Mouse (Mus musculus): Measurements from ENCODE around the gene Vmn1r191. TPM values are rescaled to one million over a fixed set of nuclear protein-coding genes. Genes with fewer than 3 reads are reported as not detected.
"Not testable (repeated sequence)": the region's sequence is repeated elsewhere in the genome, so short reads cannot be mapped to it uniquely, and the experiment has no call there.

Vmn1r191 gene
- not detected in 2 replicates for polyA plus RNA-seq (2015; fragmentation: Nextera tagmentation; extraction: Ambion mirVana)

DNA sequence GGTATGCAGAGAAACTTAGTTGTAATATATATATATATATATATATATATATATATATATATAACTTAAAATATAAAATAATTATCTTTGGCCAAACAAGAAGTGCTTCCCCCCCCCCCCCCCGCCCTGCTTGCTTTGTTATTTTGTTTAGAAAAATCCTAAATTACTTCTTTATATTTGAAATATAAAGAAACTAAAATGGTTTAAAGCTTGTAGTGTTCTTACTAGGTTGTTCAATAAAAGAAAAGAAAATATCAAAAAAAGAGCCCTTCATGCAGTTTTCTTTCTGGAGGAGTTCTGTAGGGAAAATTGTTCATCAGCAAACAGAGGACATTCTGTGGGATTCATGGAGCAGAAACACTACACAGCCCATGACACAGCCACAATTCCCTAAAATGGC, at the start of gene Vmn1r191:
Gene Vmn1r191 (minus strand): TSS at position 101 of the 400 bp plus-strand sequence.
- Histone ChIP-seq H3K36me3 (no peaks in the 10 kb centered on the region), H3K27ac (replicated peaks) (no peak within 1 kb of the TSS), H3K4me2 (replicated peaks) (no peak within 1 kb of the TSS), H3K9me3 (no peaks in the 10 kb centered on the region), H3K9ac (replicated peaks) (no peak within 1 kb of the TSS), H3K4me1 (no peaks in the 10 kb centered on the region), H3K27me3 (no peaks in the 10 kb centered on the region), H3K4me3 (no peak within 1 kb of the TSS)
- ATAC-seq (replicated peaks) = no peak
- WGBS = 60% methylated on average over 1 of the region's 1 CpGs

DNA sequence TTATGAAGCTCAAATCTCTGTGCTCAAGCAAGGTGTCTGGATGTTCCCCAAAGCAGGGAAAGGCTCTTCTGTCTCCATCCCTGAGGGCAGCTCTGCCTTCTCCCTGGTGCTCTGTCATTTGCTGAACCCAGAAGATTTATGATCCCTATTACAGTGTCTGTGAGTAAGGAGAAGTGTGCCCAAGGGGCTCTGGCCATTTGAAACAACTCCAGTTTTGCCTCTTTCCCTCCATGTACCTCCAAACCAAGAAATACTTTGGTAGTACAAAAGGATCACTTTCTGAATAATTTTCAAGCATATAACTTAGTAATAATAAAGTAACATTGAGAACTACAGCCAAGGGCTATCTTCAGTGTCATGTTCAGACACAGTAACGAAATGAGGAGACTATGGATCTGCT, 39.3 kb upstream of the Vmn1r191 start, which contains the start of gene Vmn1r193:
Gene Vmn1r193 (minus strand): TSS at position 101 of the 400 bp plus-strand sequence.
- not testable (repeated sequence) for H3K9me3 ChIP-seq; H3K27me3 ChIP-seq; H3K4me2 ChIP-seq (replicated peaks); H3K4me3 ChIP-seq; H3K9ac ChIP-seq (replicated peaks); ATAC-seq (replicated peaks); H3K4me1 ChIP-seq; H3K27ac ChIP-seq (replicated peaks); H3K36me3 ChIP-seq
- WGBS = 77% methylated on average over 1 of the region's 1 CpGs

DNA sequence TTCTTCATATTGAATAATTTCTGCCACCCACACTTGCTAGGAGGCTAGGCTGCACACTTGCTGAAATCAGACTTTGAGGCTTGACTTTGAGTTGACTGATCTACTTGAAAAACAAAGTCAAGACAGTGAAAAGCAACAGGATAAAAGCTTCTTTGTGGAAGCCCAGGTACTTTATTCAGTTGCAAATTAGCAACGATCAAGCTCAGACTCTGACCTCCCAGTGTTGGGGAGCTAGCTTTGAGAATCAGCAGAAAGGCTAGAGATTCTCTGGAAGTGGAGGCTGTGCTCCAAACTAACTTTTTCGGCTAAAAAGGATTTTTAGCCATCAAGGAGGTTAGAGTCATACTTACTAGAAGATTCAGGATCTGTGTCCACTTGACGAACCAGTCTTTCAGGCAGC, 9.0 kb upstream of the Vmn1r191 start:
- not testable (repeated sequence) for H3K9me3 ChIP-seq; H3K4me2 ChIP-seq (replicated peaks); H3K27ac ChIP-seq (replicated peaks); H3K36me3 ChIP-seq; H3K4me1 ChIP-seq; H3K4me3 ChIP-seq; ATAC-seq (replicated peaks); H3K27me3 ChIP-seq; H3K9ac ChIP-seq (replicated peaks)
- WGBS = 64% methylated on average over 3 of the region's 3 CpGs

DNA sequence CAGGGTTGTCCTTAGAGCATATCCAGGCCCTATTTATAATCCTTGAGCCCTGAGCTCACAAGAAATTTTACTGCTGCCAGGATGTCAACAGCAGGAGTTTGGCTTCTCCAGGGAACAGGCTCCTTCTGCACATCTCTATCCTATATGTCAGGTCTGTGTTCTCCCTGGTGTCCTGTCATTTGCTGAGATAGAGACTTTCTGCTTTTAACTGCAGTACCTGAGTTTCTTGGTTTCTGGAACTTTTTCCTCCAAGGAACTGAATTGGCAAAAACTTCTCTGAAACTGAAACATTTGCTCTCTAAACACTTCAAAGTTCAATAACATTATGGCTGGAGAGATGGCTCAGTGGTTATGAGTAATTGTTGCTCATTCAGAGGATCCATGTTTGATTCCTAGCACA, 7.3 kb upstream of the Vmn1r191 start, which contains the start of gene Vmn1r192:
Gene Vmn1r192 (minus strand): TSS at position 101 of the 400 bp plus-strand sequence.
- Histone ChIP-seq H3K4me2 (replicated peaks) (no peak within 1 kb of the TSS), H3K36me3 (no peaks in the 10 kb centered on the region), H3K9me3 (no peaks in the 10 kb centered on the region), H3K4me1 (no peaks in the 10 kb centered on the region), H3K9ac (replicated peaks) (no peak within 1 kb of the TSS), H3K27ac (replicated peaks) (no peak within 1 kb of the TSS), H3K4me3 (no peak within 1 kb of the TSS), H3K27me3 (no peaks in the 10 kb centered on the region)
- ATAC-seq (replicated peaks) = no peak

DNA sequence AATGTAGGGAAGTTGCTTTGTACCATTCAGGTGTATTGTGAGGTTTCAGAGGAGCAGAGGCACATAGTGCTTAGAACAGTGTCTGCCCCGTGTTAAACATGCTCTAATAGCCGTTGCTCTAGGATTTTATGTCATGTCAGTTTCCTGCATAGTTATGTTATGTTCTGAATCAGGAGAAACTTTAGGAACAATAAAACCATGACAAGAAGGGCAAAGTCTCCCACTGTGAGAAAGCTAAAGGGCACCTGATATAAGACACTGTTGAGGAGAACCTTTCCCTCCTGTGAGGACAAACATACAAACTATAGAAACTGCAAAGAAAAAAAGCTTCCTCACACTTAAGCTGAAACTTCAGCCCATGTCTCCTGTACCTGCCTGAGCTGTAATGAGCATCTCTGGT, 6.6 kb upstream of the Vmn1r191 start:
- 77% methylated on average over 2 of the region's 2 CpGs for WGBS
- no peak overlapping the region for H3K4me3 ChIP-seq
- H3K27me3 ChIP-seq = no peaks in the 10 kb centered on the region
- no peak overlapping the region for H3K9ac ChIP-seq (replicated peaks)
- H3K36me3 ChIP-seq = no peaks in the 10 kb centered on the region
- no peaks in the 10 kb centered on the region for H3K4me1 ChIP-seq
- H3K27ac ChIP-seq (replicated peaks) = no peak overlapping the region
- no peak for ATAC-seq (replicated peaks)
- no peaks in the 10 kb centered on the region for H3K9me3 ChIP-seq
- H3K4me2 ChIP-seq (replicated peaks) = no peak overlapping the region

DNA sequence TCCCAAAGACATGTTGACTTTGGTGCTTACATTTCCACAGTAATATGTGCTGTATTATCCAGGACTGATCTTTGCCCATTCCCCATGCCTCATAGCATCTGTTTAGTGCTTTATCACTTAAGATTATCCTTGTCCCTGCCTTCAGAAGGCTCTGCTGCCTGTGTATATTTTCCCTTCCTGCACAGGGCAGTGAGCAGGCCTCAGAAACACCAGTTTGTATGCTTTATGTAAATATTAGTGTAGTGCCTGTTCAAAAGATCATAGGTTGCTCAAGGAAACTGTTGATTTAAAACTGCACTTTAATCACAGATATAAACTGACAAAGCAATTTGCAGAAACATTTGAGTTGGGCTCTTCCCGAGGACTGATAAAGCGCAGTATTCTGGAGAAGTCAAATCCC, 5.5 kb upstream of the Vmn1r191 start:
- H3K27ac ChIP-seq (replicated peaks) = no peak overlapping the region
- no peaks in the 10 kb centered on the region for H3K4me1 ChIP-seq
- H3K4me3 ChIP-seq = no peak overlapping the region
- no peaks in the 10 kb centered on the region for H3K36me3 ChIP-seq
- no peaks in the 10 kb centered on the region for H3K9me3 ChIP-seq
- H3K4me2 ChIP-seq (replicated peaks) = no peak overlapping the region
- no peaks in the 10 kb centered on the region for H3K27me3 ChIP-seq
- H3K9ac ChIP-seq (replicated peaks) = no peak overlapping the region
- 89% methylated on average over 2 of the region's 2 CpGs for WGBS
- no peak for ATAC-seq (replicated peaks)

DNA sequence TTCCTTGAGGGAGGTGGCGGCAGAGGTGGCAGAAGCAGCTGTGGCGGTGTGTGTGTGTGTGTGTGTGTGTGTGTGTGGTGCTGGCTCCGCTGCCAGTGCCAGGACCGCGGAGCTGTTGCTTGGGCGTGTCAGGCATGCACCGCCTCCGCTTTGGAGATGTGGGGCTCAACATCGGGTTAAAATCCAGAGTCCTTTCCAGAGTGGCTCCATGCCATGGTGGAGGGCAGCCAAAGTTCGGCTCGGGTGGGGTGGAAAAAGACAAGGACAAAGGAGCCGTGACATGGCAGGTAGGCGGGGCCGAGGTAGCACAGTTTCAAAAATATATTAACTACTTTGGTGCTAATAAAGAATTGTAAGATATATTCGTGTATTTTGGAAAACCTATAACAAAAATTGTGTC, 15.4 kb downstream of the Vmn1r191 start:
- Histone ChIP-seq H3K27ac (replicated peaks) (no peak overlapping the region), H3K4me1 (no peaks in the 10 kb centered on the region), H3K9me3 (peaks cover 7% of the 10 kb centered on the region; the same call in 1 of the 2 replicates), H3K4me3 (no peak overlapping the region), H3K36me3 (no peaks in the 10 kb centered on the region), H3K9ac (replicated peaks) (no peak overlapping the region), H3K4me2 (replicated peaks) (no peak overlapping the region), H3K27me3 (no peaks in the 10 kb centered on the region)
- 92% methylated on average over 15 of the region's 15 CpGs for WGBS
- ATAC-seq (replicated peaks) = no peak

DNA sequence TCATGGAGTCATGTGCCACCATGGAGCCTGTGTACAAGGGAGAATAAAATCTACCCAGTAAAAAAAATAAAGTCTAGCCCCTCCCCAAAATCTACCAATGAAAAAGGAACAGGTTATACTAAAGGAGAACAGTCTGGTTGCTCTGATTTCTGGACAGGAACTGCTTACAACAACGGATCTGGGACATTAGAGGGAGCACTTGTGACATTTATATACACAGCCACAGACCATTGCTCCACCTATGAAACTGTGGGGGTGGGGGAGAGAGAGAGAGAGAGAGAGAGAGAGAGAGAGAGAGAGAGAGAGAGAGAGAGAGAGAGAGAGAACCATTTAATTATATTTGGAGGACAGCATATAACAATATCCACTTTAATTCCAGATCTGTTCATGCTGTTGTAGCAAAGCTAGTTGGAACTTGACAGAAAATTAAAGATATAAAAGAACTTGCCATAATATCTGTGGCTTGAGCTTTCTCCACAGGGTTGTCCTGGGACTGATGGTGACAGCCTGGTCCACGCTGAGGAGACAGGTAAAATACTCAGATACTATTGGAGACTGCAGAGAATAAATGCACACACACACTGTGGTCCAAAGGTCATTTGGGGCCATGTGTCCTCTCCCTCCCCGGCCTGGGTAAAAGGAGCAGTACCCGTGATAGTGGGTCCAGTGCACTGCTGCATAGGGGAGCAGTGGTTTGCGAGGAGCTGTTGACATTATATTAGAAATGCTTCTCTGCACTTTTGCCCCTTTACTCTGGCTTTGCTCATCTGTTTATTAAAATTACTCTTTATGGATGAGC, 47.1 kb downstream of the Vmn1r191 start:
- H3K4me2 ChIP-seq (replicated peaks); H3K27ac ChIP-seq (replicated peaks); H3K36me3 ChIP-seq; H3K9me3 ChIP-seq; H3K4me1 ChIP-seq; ATAC-seq (replicated peaks); H3K4me3 ChIP-seq; H3K27me3 ChIP-seq; H3K9ac ChIP-seq (replicated peaks): not testable (repeated sequence)
- WGBS = 76% methylated on average over 5 of the region's 5 CpGs

Small RNA genes lying within 50 kb of the gene (microRNA-seq; reads per million reads assigned to microRNA genes)
- gene Gm23282 (not detected), gene Gm25084 (not detected)

Other genes with a start within 250 kb of the Vmn1r191 start
- 23.6 and 24.7 TPM in 2 replicates for gene Zfp184, start 238.9 kb downstream of the Vmn1r191 start, polyA plus RNA-seq (2015; fragmentation: Nextera tagmentation; extraction: Ambion mirVana)
- not detected in 2 replicates for gene Pom121l2, start 202.8 kb downstream of the Vmn1r191 start, polyA plus RNA-seq (2015; fragmentation: Nextera tagmentation; extraction: Ambion mirVana)
- 0.14 TPM in 1 of 2 replicates, not detected in the other for gene Prss16, start 174.2 kb downstream of the Vmn1r191 start, polyA plus RNA-seq (2015; fragmentation: Nextera tagmentation; extraction: Ambion mirVana)
- gene Hist1h2ah, start 148.4 kb downstream of the Vmn1r191 start, polyA plus RNA-seq (2015; fragmentation: Nextera tagmentation; extraction: Ambion mirVana) = 2.5 and 9.8 TPM in 2 replicates
- 4.5 and 4.6 TPM in 2 replicates for gene Hist1h2bk, start 148.1 kb downstream of the Vmn1r191 start, polyA plus RNA-seq (2015; fragmentation: Nextera tagmentation; extraction: Ambion mirVana)
- gene Hist1h4i, start 142.6 kb downstream of the Vmn1r191 start, polyA plus RNA-seq (2015; fragmentation: Nextera tagmentation; extraction: Ambion mirVana) = 16.9 and 19.2 TPM in 2 replicates
- 19.7 and 27.8 TPM in 2 replicates for gene Hist1h2ag, start 141.0 kb downstream of the Vmn1r191 start, polyA plus RNA-seq (2015; fragmentation: Nextera tagmentation; extraction: Ambion mirVana)
- gene Hist1h2bj, start 140.8 kb downstream of the Vmn1r191 start, polyA plus RNA-seq (2015; fragmentation: Nextera tagmentation; extraction: Ambion mirVana) = 6.8 and 7.3 TPM in 2 replicates
- gene Vmn1r188, start 99.5 kb downstream of the Vmn1r191 start, polyA plus RNA-seq (2015; fragmentation: Nextera tagmentation; extraction: Ambion mirVana) = not detected in 2 replicates
- gene Vmn1r189, start 78.1 kb downstream of the Vmn1r191 start, polyA plus RNA-seq (2015; fragmentation: Nextera tagmentation; extraction: Ambion mirVana) = not detected in 2 replicates
- not detected in 2 replicates for gene Vmn1r192, start 7.2 kb upstream of the Vmn1r191 start, polyA plus RNA-seq (2015; fragmentation: Nextera tagmentation; extraction: Ambion mirVana)
- gene Vmn1r193, start 39.2 kb upstream of the Vmn1r191 start, polyA plus RNA-seq (2015; fragmentation: Nextera tagmentation; extraction: Ambion mirVana) = not detected in 2 replicates
- gene Vmn1r194, start 60.2 kb upstream of the Vmn1r191 start, polyA plus RNA-seq (2015; fragmentation: Nextera tagmentation; extraction: Ambion mirVana) = not detected in 2 replicates
- gene Vmn1r195, start 86.6 kb upstream of the Vmn1r191 start, polyA plus RNA-seq (2015; fragmentation: Nextera tagmentation; extraction: Ambion mirVana) = not detected in 2 replicates
- gene Vmn1r196, start 106.0 kb upstream of the Vmn1r191 start, polyA plus RNA-seq (2015; fragmentation: Nextera tagmentation; extraction: Ambion mirVana) = not detected in 2 replicates
- not detected in 2 replicates for gene Vmn1r197, start 140.6 kb upstream of the Vmn1r191 start, polyA plus RNA-seq (2015; fragmentation: Nextera tagmentation; extraction: Ambion mirVana)
- not detected in 2 replicates for gene Vmn1r198, start 166.4 kb upstream of the Vmn1r191 start, polyA plus RNA-seq (2015; fragmentation: Nextera tagmentation; extraction: Ambion mirVana)
- gene Vmn1r199, start 195.8 kb upstream of the Vmn1r191 start, polyA plus RNA-seq (2015; fragmentation: Nextera tagmentation; extraction: Ambion mirVana) = not detected in 2 replicates
- not detected in 2 replicates for gene Vmn1r200, start 206.4 kb upstream of the Vmn1r191 start, polyA plus RNA-seq (2015; fragmentation: Nextera tagmentation; extraction: Ambion mirVana)

Data from forebrain, embryonic 15.5 days (tissue).